Mouse (Mus musculus) MEL (cell line): ENCODE data around the gene Zc2hc1b. TPM values are rescaled to one million over a fixed set of nuclear protein-coding genes. Genes with fewer than 3 reads are reported as not detected.

Experiments used
- DNase-seq: peaks from one replicate; pipeline ENCODE4 v3.0.0; 2011; ENCODE audit warnings: low read depth, low spot score
- H3K27ac ChIP-seq: 2 replicates; pipeline ENCODE4 v1.5.1; 2012; ENCODE audit warnings: low read depth, mild to moderate bottlenecking, control low read depth, low read length, moderate library complexity; ENCODE audit not compliant: control insufficient read depth
- H3K27me3 ChIP-seq, 2 experiments: fragments of 150-350 bp in 1 of 2; sonication (generic) in 1 of 2; 2 replicates each; pipeline ENCODE4 v1.6.1; 2012; ENCODE audit warnings: low read length in 2 of 2, mild to moderate bottlenecking in 2 of 2, improper control_type of control experiment in 1 of 2, moderate library complexity in 1 of 2; ENCODE audit not compliant: insufficient read depth in 2 of 2, control insufficient read depth in 1 of 2
- H3K36me3 ChIP-seq, 2 experiments: 2 replicates each; pipeline ENCODE4 v1.6.1; 2012 to 2014; ENCODE audit warnings: low read length in 2 of 2, improper control_type of control experiment in 1 of 2, inconsistent platforms in 1 of 2, mild to moderate bottlenecking in 1 of 2; ENCODE audit not compliant: insufficient read depth in 2 of 2, control insufficient read depth in 1 of 2
- H3K4me1 ChIP-seq, 2 experiments: fragments of 150-350 bp in 1 of 2; sonication (generic) in 1 of 2; 2 replicates each; pipeline ENCODE4 v1.6.1; 2012; ENCODE audit warnings: low read length in 2 of 2, improper control_type of control experiment in 1 of 2, mild to moderate bottlenecking in 1 of 2; ENCODE audit not compliant: insufficient read depth in 2 of 2, control insufficient read depth in 1 of 2
- H3K4me3 ChIP-seq, 2 experiments: fragments of 150-350 bp in 1 of 2; sonication (generic) in 1 of 2; 2 replicates each; pipeline ENCODE4 v1.5.1; 2012; ENCODE audit warnings: low read depth in 2 of 2, low read length in 2 of 2, mild to moderate bottlenecking in 2 of 2, moderate library complexity in 2 of 2, control low read depth in 1 of 2, improper control_type of control experiment in 1 of 2; ENCODE audit not compliant: control insufficient read depth in 1 of 2, insufficient read depth in 1 of 2
- H3K79me2 ChIP-seq: 2 replicates; pipeline ENCODE4 v1.6.1; 2012; ENCODE audit warnings: mild to moderate bottlenecking, low read length, moderate library complexity; ENCODE audit not compliant: control insufficient read depth, poor library complexity, insufficient read depth
- H3K9ac ChIP-seq: 2 replicates; pipeline ENCODE4 v1.6.1; 2012; ENCODE audit warnings: low read depth, mild to moderate bottlenecking, control low read depth, low read length, moderate library complexity; ENCODE audit not compliant: control insufficient read depth, poor library complexity, severe bottlenecking
- H3K9me3 ChIP-seq: fragments of 150-350 bp; sonication (generic); replicated peaks from 2 replicates; pipeline ENCODE4 v1.6.1; 2012; ENCODE audit warnings: mild to moderate bottlenecking, low read length, improper control_type of control experiment, moderate library complexity; ENCODE audit not compliant: insufficient read depth
- BHLHE40 ChIP-seq: IDR thresholded peaks from 2 replicates; pipeline ENCODE4 v1.6.1; 2012; ENCODE audit warnings: low read depth, mild to moderate bottlenecking, inconsistent platforms, low read length, improper control_type of control experiment, borderline replicate concordance
- CHD2 ChIP-seq: IDR thresholded peaks from 2 replicates; pipeline ENCODE4 v1.6.1; 2011; ENCODE audit warnings: low read length, improper control_type of control experiment
- CTCF ChIP-seq, 3 experiments: IDR thresholded peaks in 2 of 3; conservative IDR thresholded peaks in 1 of 3; 2 replicates each; pipeline ENCODE4 v1.5.1; 2011 to 2012; ENCODE audit warnings: low read length in 3 of 3, low read depth in 2 of 3, mild to moderate bottlenecking in 2 of 3, improper control_type of control experiment in 1 of 3, inconsistent platforms in 1 of 3, mixed read lengths in 1 of 3, moderate library complexity in 1 of 3; ENCODE audit not compliant: control insufficient read depth in 1 of 3, insufficient read depth in 1 of 3, poor library complexity in 1 of 3, severe bottlenecking in 1 of 3
- E2F4 ChIP-seq: IDR thresholded peaks from 2 replicates; pipeline ENCODE4 v1.6.1; 2011; ENCODE audit warnings: low read depth, low read length, improper control_type of control experiment, borderline replicate concordance
- ELF1 ChIP-seq: IDR thresholded peaks from 2 replicates; pipeline ENCODE4 v1.6.1; 2014; ENCODE audit warnings: low read depth, mild to moderate bottlenecking, inconsistent platforms, low read length, improper control_type of control experiment, moderate library complexity
- GABPA ChIP-seq: IDR thresholded peaks from 2 replicates; pipeline ENCODE4 v1.6.1; 2012; ENCODE audit warnings: low read depth, mild to moderate bottlenecking, inconsistent platforms, low read length, improper control_type of control experiment, moderate library complexity
- GATA1 ChIP-seq: IDR thresholded peaks from 2 replicates; pipeline ENCODE4 v1.6.1; 2011; ENCODE audit warnings: low read depth, low read length, improper control_type of control experiment
- JUND ChIP-seq: IDR thresholded peaks from 2 replicates; pipeline ENCODE4 v1.6.1; 2011; ENCODE audit warnings: low read depth, mild to moderate bottlenecking, improper control_type of control experiment, low read length
- KAT2A ChIP-seq: conservative IDR thresholded peaks from 2 replicates; pipeline ENCODE4 v1.6.1; 2012; ENCODE audit warnings: low read depth, low read length, improper control_type of control experiment, inconsistent platforms
- MAFK ChIP-seq: IDR thresholded peaks from 2 replicates; pipeline ENCODE4 v1.6.1; 2011; ENCODE audit warnings: low read depth, mild to moderate bottlenecking, low read length, improper control_type of control experiment, borderline replicate concordance
- MAZ ChIP-seq: IDR thresholded peaks from 2 replicates; pipeline ENCODE4 v1.6.1; 2012; ENCODE audit warnings: low read depth, mild to moderate bottlenecking, inconsistent platforms, low read length, improper control_type of control experiment
- MYB ChIP-seq: IDR thresholded peaks from 2 replicates; pipeline ENCODE4 v1.6.1; 2011; ENCODE audit warnings: mild to moderate bottlenecking, low read depth, low read length, improper control_type of control experiment
- MYC ChIP-seq: IDR thresholded peaks from 2 replicates; pipeline ENCODE4 v1.6.1; 2011; ENCODE audit warnings: low read depth, mild to moderate bottlenecking, low read length, improper control_type of control experiment, moderate library complexity
- NELFE ChIP-seq: IDR thresholded peaks from 2 replicates; pipeline ENCODE4 v1.6.1; 2011; ENCODE audit warnings: low read depth, low read length, improper control_type of control experiment
- NRF1 ChIP-seq: IDR thresholded peaks from 2 replicates; pipeline ENCODE4 v1.6.1; 2014; ENCODE audit warnings: low read depth, mild to moderate bottlenecking, inconsistent platforms, low read length, improper control_type of control experiment, moderate library complexity; ENCODE audit not compliant: poor library complexity, insufficient read depth, severe bottlenecking
- POLR2AphosphoS2 ChIP-seq: IDR thresholded peaks from 2 replicates; pipeline ENCODE4 v1.6.1; 2011; ENCODE audit warnings: low read length, improper control_type of control experiment
- RAD21 ChIP-seq: IDR thresholded peaks from 2 replicates; pipeline ENCODE4 v1.6.1; 2011; ENCODE audit warnings: mild to moderate bottlenecking, low read depth, low read length, improper control_type of control experiment
- RCOR1 ChIP-seq: IDR thresholded peaks from 2 replicates; pipeline ENCODE4 v1.6.1; 2012; ENCODE audit warnings: low read depth, mild to moderate bottlenecking, inconsistent platforms, low read length, improper control_type of control experiment
- UBTF ChIP-seq: IDR thresholded peaks from 2 replicates; pipeline ENCODE4 v1.6.1; 2012; ENCODE audit warnings: low read depth, mild to moderate bottlenecking, inconsistent platforms, low read length, improper control_type of control experiment, moderate library complexity, borderline replicate concordance; ENCODE audit not compliant: insufficient read depth
- ZNF384 ChIP-seq: IDR thresholded peaks from 2 replicates; pipeline ENCODE4 v1.6.1; 2012; ENCODE audit warnings: low read depth, mild to moderate bottlenecking, inconsistent platforms, low read length, improper control_type of control experiment
- polyA plus RNA-seq, 2 experiments: library from polyadenylated mRNA; stranded (reverse) in 1 of 2; unstranded in 1 of 2; fragments of >175 nt in 1 of 2; fragments of >200 nt in 1 of 2; gene quantifications; 2 replicates each; pipeline versions ENCODE4 v1.2.1 to v1.2.4; 2012; ENCODE audit warnings: low replicate concordance in 2 of 2, low read depth in 1 of 2; ENCODE audit not compliant: insufficient read length in 2 of 2, insufficient read depth in 1 of 2, missing spikeins in 1 of 2
- total RNA-seq: library from RNA; depleted of rRNA; stranded (reverse); fragments of 300-350 nt; gene quantifications from 2 replicates; pipeline ENCODE4 v1.2.3, GENCODE M21; 2012

Zc2hc1b gene
- total and polyA plus RNA-seq, 3 experiments = 0.07 TPM; not detected in 2

- no peak overlapping the region for H3K4me3 ChIP-seq
- H3K27ac ChIP-seq = no peak overlapping the region
- no peak overlapping the region for H3K9ac ChIP-seq
- H3K79me2 ChIP-seq = no peaks in the 10 kb centered on the region
- no peak for DNase-seq
- TF ChIP-seq MYB (no peak), JUND (no peak), RCOR1 (no peak), CTCF (IDR thresholded peaks at IDR 0.05 in 2 of 3, conservative IDR thresholded peaks at IDR 0.05 in 1 of 3; ENCODE audit: control insufficient read depth in 1 of 3, insufficient read depth in 1 of 3, low read depth in 2 of 3, low read length in 3 of 3, poor library complexity in 1 of 3, severe bottlenecking in 1 of 3) (no peak)
- H3K9me3 ChIP-seq = no peaks in the 10 kb centered on the region
- H3K4me1 ChIP-seq = no peaks in the 10 kb centered on the region; a peak in 1 of 4 replicates
- H3K27me3 ChIP-seq = no peaks in the 10 kb centered on the region
- H3K36me3 ChIP-seq = no peaks in the 10 kb centered on the region
Observed at GRCm38 (mm10) chr10:13152811-13153364, 24.9 kb downstream of the Zc2hc1b start.

- no peaks in the 10 kb centered on the region for H3K79me2 ChIP-seq
- TF ChIP-seq KAT2A = no peak
- no peaks in the 10 kb centered on the region for H3K36me3 ChIP-seq
- H3K9me3 ChIP-seq = no peaks in the 10 kb centered on the region
- no peak overlapping the region for H3K27ac ChIP-seq
- no peak for DNase-seq
- H3K27me3 ChIP-seq = peaks cover 0 to 1% of the 10 kb centered on the region in 2 experiments; a peak in 1 of 4 replicates
- no peak overlapping the region for H3K9ac ChIP-seq
- H3K4me1 ChIP-seq = no peaks in the 10 kb centered on the region; a peak in 1 of 4 replicates
- no peak overlapping the region for H3K4me3 ChIP-seq
Observed at GRCm38 (mm10) chr10:13151353-13151752, 26.5 kb downstream of the Zc2hc1b start.

- Histone ChIP-seq H3K27me3 (peaks cover 0 to 1% of the 10 kb centered on the region in 2 experiments; a peak in 1 of 4 replicates), H3K9me3 (no peaks in the 10 kb centered on the region), H3K4me3 (no peak overlapping the region), H3K36me3 (no peaks in the 10 kb centered on the region), H3K79me2 (no peaks in the 10 kb centered on the region), H3K4me1 (no peaks in the 10 kb centered on the region; a peak in 1 of 4 replicates), H3K9ac (no peak overlapping the region), H3K27ac (no peak overlapping the region)
- DNase-seq = no peak
- no peak for TF ChIP-seq POLR2AphosphoS2
- no peak for TF ChIP-seq BHLHE40
- TF ChIP-seq NELFE = no peak
- TF ChIP-seq ZNF384 = no peak
- TF ChIP-seq ELF1 = no peak
- TF ChIP-seq MYC = no peak
- TF ChIP-seq CHD2 = no peak
- TF ChIP-seq GABPA = no peak
- TF ChIP-seq RCOR1 = no peak
- TF ChIP-seq MYB = no peak
- TF ChIP-seq RAD21 = no peak
- no peak for TF ChIP-seq UBTF
- no peak for TF ChIP-seq NRF1
- no peak for TF ChIP-seq MAFK
- TF ChIP-seq E2F4 = no peak
- TF ChIP-seq JUND = no peak
- no peak for TF ChIP-seq GATA1
- no peak for TF ChIP-seq MAZ
- TF ChIP-seq CTCF (IDR thresholded peaks at IDR 0.05 in 2 of 3, conservative IDR thresholded peaks at IDR 0.05 in 1 of 3; ENCODE audit: control insufficient read depth in 1 of 3, insufficient read depth in 1 of 3, low read depth in 2 of 3, low read length in 3 of 3, poor library complexity in 1 of 3, severe bottlenecking in 1 of 3) = no peak
Observed at GRCm38 (mm10) chr10:13150435-13150834, 27.4 kb downstream of the Zc2hc1b start.
